Mouse (Mus musculus) ovary, postnatal 10 days (tissue): ENCODE measurements at regions not wholly inside any gene's neighbourhood (a gene's known extent, or its start where the extent isn't known, plus 50 kb on each side); places are given as distances from the start of the nearest gene placed in this dataset.
A peak's percentile ranks its signal among the peaks of the same experiment; 100 is the strongest.
"Not testable (repeated sequence)": the region's sequence is repeated elsewhere in the genome, so short reads cannot be mapped to it uniquely, and the experiment has no call there.

Experiments
- DNase-seq: peaks from one replicate; pipeline ENCODE4 v3.0.0; 2022; ENCODE audit warnings: low spot score

DNA sequence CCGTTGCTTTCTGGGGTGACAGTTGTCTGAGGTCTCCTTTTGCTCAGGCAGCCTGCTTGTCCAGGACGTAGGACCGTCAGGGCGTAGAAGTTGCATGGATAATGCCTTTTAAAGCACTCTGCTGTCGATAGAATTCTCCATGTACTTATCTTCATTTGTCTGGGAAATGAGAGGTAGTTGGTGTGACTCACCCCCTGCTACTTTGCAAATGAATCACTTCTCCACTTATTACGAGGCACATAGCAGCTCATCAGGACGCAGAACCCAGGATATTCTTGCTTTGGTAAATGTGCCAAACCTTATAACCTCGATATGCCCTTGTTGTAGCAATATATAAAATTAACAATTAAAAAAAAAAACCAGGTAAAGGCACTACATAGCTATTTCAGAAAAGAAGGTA, 159.7 kb upstream of the Smlr1 start:
- DNase-seq, result no peak

DNA sequence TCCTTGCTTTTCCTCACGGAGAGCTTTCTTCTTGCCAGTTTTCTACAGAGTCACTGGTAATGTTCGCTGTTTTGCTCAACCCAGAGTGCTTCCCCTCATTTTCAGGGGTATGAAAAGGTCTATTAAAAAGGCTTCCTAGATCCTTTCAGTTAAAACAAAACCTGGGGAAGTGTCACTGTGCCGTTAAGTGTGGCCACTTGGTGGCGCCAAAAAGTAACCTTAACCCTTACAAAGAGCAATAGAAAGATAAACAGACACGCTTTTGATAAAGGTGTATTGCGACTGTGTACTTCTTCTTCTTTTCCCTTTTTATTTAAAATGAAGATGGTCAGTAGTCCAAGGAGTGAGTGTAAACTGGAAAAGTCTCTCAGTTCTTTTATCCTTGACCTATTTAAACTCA, 145.2 kb upstream of the Smlr1 start:
- peak; percentile 11 for DNase-seq

- DNase-seq, result no peak
Measured at GRCm38 (mm10) chr10:25677889-25678288, 141.8 kb upstream of the Smlr1 start.

- DNase-seq, result no peak
Measured at GRCm38 (mm10) chr10:25675368-25675767, 139.3 kb upstream of the Smlr1 start.

- no peak for DNase-seq
Measured at GRCm38 (mm10) chr10:25670061-25670460, 134.0 kb upstream of the Smlr1 start.

GRCm38 (mm10) chr10:25652742-25653563, 116.9 kb upstream of the Smlr1 start:
- no peak for DNase-seq

DNA sequence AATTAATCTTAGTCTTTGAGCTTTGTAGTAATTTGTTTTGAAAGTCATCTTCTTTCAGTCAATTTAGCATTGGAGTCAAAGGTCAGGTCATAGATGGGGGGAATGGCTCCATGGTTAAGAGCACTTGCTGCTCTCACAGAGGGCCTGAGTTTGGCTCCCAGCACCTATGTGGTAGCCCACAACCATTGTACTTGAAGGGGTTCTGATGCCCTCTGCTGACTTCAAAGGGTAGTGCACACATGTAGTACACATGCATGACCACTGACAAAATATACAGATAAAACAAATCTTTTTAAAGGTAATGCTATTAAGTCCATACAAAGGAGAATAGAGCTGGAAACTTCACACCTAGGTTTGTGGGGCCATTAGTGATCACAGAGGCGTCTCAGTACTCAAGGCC, 111.7 kb upstream of the Smlr1 start:
- DNase-seq, result no peak

DNA sequence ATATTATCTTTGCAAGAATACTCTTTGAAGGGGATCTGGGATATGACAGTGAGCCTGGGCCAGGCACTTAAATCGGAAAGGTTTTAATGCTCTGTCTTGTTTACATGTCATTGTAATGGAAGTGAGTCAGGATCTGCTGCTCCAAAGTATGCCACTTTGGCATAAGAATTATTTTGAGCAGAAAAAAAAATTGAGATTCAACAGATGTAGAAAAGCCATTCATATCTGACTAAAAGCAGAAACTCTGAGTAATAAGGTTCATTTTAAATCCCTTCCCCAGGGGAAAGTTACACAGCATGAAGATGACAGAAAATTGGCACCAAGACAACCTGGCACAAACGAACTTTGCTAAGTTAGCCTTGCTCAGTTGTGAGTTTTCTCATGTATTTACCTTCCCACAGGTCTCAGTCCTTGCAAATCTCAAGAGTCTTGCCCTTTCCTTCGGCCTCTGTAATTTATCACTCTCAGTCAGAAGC, 107.5 kb upstream of the Smlr1 start:
- DNase-seq, result no peak

DNA sequence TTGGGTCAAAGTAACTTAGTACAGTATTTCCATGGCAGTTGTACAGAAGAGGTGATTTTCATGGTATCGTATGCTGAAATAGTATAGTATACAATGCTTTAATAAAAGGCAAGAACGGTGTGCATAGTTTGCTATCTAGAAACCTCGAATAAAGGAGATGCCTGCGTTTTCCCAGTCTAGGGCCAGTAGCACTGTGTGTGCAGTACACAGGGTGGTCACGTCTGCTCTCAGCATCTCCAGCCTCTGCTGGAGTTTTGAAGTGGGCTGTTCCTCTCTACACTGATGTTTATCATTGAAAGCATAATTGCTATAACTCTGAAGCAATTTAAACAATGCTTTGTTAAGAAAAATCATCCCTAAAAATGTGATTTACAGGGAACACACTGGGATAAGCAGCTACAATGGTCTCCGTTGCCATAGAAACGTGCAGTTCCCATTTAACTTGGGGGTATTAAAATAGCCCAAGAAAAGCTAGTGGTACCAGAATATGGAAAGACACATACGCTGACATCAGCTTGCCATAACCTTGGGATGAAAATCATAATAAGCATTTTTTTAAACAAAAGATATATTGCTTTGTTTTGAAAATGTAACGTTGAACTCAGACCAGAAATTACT, 106.1 kb upstream of the Smlr1 start:
- DNase-seq, result no peak

- DNase-seq, result no peak
Measured at GRCm38 (mm10) chr10:25633058-25633614, 97.1 kb upstream of the Smlr1 start.

DNA sequence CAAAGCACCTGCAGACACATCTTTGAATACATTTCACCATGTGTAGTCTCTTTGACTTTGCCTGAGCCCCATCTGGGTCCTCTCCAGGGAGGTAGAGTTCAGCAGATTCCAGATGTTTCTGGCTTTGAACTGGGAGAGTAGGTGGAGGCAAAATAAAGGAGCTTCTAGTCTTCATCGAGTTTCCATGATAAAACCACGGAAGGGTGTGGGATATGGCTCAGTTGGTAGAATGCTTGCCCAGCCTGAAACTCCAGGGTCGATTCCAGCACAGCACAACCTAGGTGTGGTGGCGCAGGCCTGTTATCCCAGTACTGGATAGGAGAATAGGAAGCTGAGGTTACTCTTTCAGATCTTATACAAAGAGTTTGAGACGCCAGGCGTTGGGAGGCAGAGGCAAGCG, 96.2 kb upstream of the Smlr1 start:
- no peak for DNase-seq

DNA sequence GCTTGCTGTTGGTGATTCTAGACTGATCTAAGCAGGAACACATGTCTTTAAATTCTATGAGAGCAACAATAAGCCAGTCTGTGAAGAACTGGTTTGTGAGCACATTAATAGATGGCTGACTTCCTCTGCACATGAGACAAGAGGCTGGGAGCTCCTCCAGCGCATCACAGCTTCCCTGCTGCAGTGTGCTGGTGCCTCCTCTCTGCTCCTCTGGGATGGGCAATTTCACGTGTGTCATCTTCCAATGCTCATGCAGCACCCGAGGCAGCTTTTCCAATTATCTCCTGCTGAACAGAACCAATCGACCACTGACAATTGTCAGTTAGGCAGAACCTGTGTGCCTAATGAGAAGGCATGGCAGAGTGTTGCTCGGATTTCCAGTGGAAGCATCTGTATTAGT, 86.5 kb upstream of the Smlr1 start:
- no peak for DNase-seq

DNA sequence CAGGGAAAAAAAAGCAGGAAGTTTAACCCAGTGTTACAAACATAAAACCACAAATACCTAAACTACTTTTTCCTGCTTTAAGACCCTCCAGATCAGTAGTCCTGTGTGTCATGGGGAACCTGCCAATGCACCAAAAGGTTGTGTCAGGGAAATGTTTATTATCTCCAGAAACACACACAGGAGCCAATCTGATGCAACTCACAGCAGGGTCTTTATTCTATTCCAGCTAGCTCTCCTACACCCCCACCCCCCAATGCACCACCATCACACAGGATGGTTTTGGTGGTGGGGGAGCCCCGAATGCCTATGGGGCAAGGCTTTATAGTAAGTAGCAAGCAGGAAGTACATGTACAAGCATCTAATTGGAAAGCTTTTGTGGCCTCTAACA, 85.7 kb upstream of the Smlr1 start:
- not testable (repeated sequence) for DNase-seq

DNA sequence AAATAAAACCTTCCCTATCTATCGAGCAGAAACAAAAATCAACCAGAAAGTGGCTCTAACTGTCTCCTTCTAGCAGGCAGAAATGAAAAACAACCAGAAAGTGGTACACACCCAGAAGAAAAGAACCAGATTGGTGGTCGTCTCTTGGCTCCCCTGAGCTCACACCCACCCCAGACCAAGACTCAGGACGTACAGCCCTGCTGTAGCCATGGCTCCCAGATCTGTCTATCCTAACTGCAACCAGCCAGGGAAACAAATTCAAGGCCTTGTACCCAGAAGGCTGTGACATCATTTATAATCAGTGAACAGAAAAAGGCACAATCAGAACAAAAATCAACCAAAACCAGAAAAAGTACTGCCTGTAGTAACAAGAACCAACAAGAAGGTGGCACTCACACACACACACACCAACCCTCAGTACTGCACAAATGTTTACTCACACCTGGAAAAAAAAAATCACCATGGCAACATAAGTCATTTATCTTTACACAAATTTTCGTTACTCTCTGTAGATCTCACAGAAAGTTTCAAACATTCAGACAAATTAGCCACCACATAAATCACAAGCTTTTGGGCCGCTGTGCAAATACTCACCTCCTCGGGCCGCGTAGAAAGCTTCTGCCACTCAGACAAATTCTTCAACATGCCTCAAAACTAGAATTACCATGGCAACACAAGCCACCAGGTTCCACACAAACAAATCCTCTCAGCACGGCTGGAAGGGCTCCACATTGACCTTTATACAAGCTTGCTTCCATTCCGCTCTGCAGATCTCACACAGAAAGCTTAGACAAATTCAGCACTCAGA, 85.1 kb upstream of the Smlr1 start:
- DNase-seq, result no peak

GRCm38 (mm10) chr10:25619702-25620101, 83.6 kb upstream of the Smlr1 start:
- DNase-seq, result no peak

- DNase-seq, result no peak
Measured at GRCm38 (mm10) chr10:25601471-25601870, 65.4 kb upstream of the Smlr1 start.

DNA sequence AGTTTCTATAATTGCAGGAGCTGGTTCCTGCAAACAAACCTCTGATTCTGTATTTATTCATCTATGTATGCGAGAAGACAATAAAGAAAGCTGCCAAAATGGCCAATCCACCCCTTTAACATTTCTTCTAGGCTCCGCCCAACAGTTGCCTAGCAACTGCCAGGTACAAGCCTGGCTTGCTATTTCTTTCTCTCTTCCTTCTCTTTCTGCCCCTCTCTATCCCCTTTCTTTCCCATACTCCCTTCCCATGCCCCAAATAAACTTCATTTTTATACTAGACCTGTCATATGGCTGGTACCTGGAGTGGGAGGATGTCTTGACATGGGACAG, 53.2 kb upstream of the Smlr1 start:
- no peak for DNase-seq

GRCm38 (mm10) chr10:25588611-25589315, 52.7 kb upstream of the Smlr1 start:
- no peak for DNase-seq
